Mouse (Mus musculus) CH12.LX (cell line): ENCODE data around the gene Myh11. TPM values are rescaled to one million over a fixed set of nuclear protein-coding genes. Genes with fewer than 3 reads are reported as not detected.

Experiments
- DNase-seq: peaks from one replicate; pipeline ENCODE4 v3.0.0-alpha.2; 2013; ENCODE audit errors: extremely low read depth
- H3K27ac ChIP-seq: 2 replicates; pipeline ENCODE4 v1.5.1; 2012; ENCODE audit warnings: low read depth, mild to moderate bottlenecking, control low read depth, moderate library complexity; ENCODE audit not compliant: insufficient read depth
- H3K27me3 ChIP-seq: replicated peaks from 2 replicates; pipeline ENCODE3; 2012; ENCODE audit warnings: inconsistent platforms
- H3K36me3 ChIP-seq, 2 experiments: replicated peaks in 1 of 2; 2 replicates each; pipeline versions ENCODE3 to v1.6.1; 2012; ENCODE audit warnings: inconsistent platforms in 1 of 2, low read length in 1 of 2, mild to moderate bottlenecking in 1 of 2, mixed read lengths in 1 of 2, moderate library complexity in 1 of 2; ENCODE audit not compliant: control insufficient read depth in 1 of 2, insufficient read depth in 1 of 2
- H3K4me1 ChIP-seq, 2 experiments: 2 replicates each; pipeline ENCODE4 v1.6.1; 2012; ENCODE audit warnings: inconsistent platforms in 1 of 2, moderate library complexity in 1 of 2; ENCODE audit not compliant: insufficient read depth in 2 of 2, control insufficient read depth in 1 of 2
- H3K4me2 ChIP-seq: 2 replicates; pipeline ENCODE4 v1.6.1; 2012; ENCODE audit warnings: low read depth, mild to moderate bottlenecking, control low read depth; ENCODE audit not compliant: poor library complexity, insufficient read depth, severe bottlenecking
- H3K4me3 ChIP-seq, 3 experiments: fragments of 150-350 bp in 1 of 3; sonication (generic) in 1 of 3; replicated peaks in 1 of 3; 2 replicates each; pipeline versions ENCODE3 to v1.5.1; 2011 to 2012; ENCODE audit warnings: low read depth in 2 of 3, low read length in 2 of 3, mild to moderate bottlenecking in 2 of 3, moderate library complexity in 2 of 3, control low read depth in 1 of 3, improper control_type of control experiment in 1 of 3, inconsistent platforms in 1 of 3, mixed read lengths in 1 of 3; ENCODE audit not compliant: poor library complexity in 1 of 3
- H3K79me2 ChIP-seq: replicated peaks from 2 replicates; pipeline ENCODE4 v1.6.1; 2012; ENCODE audit warnings: mild to moderate bottlenecking, moderate library complexity; ENCODE audit not compliant: control insufficient read depth, poor library complexity, insufficient read depth, severe bottlenecking; ENCODE audit errors: extremely low read depth
- H3K9ac ChIP-seq: 2 replicates; pipeline ENCODE4 v1.6.1; 2012; ENCODE audit warnings: low read depth, mild to moderate bottlenecking, control low read depth, moderate library complexity; ENCODE audit not compliant: insufficient read depth
- H3K9me3 ChIP-seq: replicated peaks from 2 replicates; pipeline ENCODE3; 2012; ENCODE audit warnings: low read length, inconsistent platforms, mixed read lengths
- BHLHE40 ChIP-seq: IDR thresholded peaks from 2 replicates; pipeline ENCODE4 v1.6.1; 2011; ENCODE audit warnings: mild to moderate bottlenecking, low read depth, low read length, improper control_type of control experiment
- CHD1 ChIP-seq: IDR thresholded peaks from 2 replicates; pipeline ENCODE4 v1.6.1; 2012; ENCODE audit warnings: low read depth, low read length, improper control_type of control experiment, inconsistent platforms
- CTCF ChIP-seq, 2 experiments: IDR thresholded peaks in 1 of 2; conservative IDR thresholded peaks in 1 of 2; 2 replicates each; pipeline ENCODE4 v1.5.1; 2011 to 2012; ENCODE audit warnings: low read depth in 2 of 2, low read length in 2 of 2, improper control_type of control experiment in 1 of 2, inconsistent platforms in 1 of 2, mild to moderate bottlenecking in 1 of 2, moderate library complexity in 1 of 2
- E2F4 ChIP-seq: IDR thresholded peaks from 2 replicates; pipeline ENCODE4 v1.6.1; 2011; ENCODE audit warnings: low read depth, low read length, improper control_type of control experiment; ENCODE audit not compliant: insufficient replicate concordance
- ELF1 ChIP-seq: IDR thresholded peaks from 2 replicates; pipeline ENCODE4 v1.6.1; 2014; ENCODE audit warnings: low read depth, mild to moderate bottlenecking, inconsistent platforms, low read length, improper control_type of control experiment
- ETS1 ChIP-seq: conservative IDR thresholded peaks from 2 replicates; pipeline ENCODE4 v1.6.1; 2012; ENCODE audit warnings: low read depth, mild to moderate bottlenecking, inconsistent platforms, low read length, improper control_type of control experiment, moderate library complexity
- IRF4 ChIP-seq: IDR thresholded peaks from 2 replicates; pipeline ENCODE4 v1.6.1; 2014; ENCODE audit warnings: low read depth, mild to moderate bottlenecking, inconsistent platforms, low read length, improper control_type of control experiment
- JUN ChIP-seq: IDR thresholded peaks from 2 replicates; pipeline ENCODE4 v1.6.1; 2011; ENCODE audit warnings: low read depth, mild to moderate bottlenecking, low read length, improper control_type of control experiment, moderate library complexity; ENCODE audit not compliant: insufficient read depth
- JUND ChIP-seq: conservative IDR thresholded peaks from 2 replicates; pipeline ENCODE4 v1.6.1; 2011; ENCODE audit warnings: low read depth, low read length, improper control_type of control experiment
- MAX ChIP-seq: IDR thresholded peaks from 2 replicates; pipeline ENCODE4 v1.6.1; 2011; ENCODE audit warnings: low read length, improper control_type of control experiment
- NELFE ChIP-seq: IDR thresholded peaks from 2 replicates; pipeline ENCODE4 v1.6.1; 2011; ENCODE audit warnings: low read depth, low read length, improper control_type of control experiment
- NRF1 ChIP-seq: IDR thresholded peaks from 2 replicates; pipeline ENCODE4 v1.6.1; 2014; ENCODE audit warnings: low read depth, mild to moderate bottlenecking, inconsistent platforms, low read length, improper control_type of control experiment, moderate library complexity
- POLR2A ChIP-seq: IDR thresholded peaks from 2 replicates; pipeline ENCODE4 v1.6.1; 2011; ENCODE audit warnings: low read depth, mild to moderate bottlenecking, improper control_type of control experiment, low read length
- POLR2AphosphoS2 ChIP-seq: IDR thresholded peaks from 2 replicates; pipeline ENCODE4 v1.6.1; 2011; ENCODE audit warnings: low read depth, low read length, improper control_type of control experiment
- RAD21 ChIP-seq: IDR thresholded peaks from 2 replicates; pipeline ENCODE4 v1.6.1; 2011; ENCODE audit warnings: low read depth, mild to moderate bottlenecking, low read length, improper control_type of control experiment, moderate library complexity
- RCOR1 ChIP-seq: conservative IDR thresholded peaks from 2 replicates; pipeline ENCODE4 v1.6.1; 2012; ENCODE audit warnings: low read depth, mild to moderate bottlenecking, inconsistent platforms, low read length, improper control_type of control experiment
- TBP ChIP-seq: conservative IDR thresholded peaks from 2 replicates; pipeline ENCODE4 v1.6.1; 2011; ENCODE audit warnings: low read depth, low read length, improper control_type of control experiment
- TCF12 ChIP-seq: IDR thresholded peaks from 2 replicates; pipeline ENCODE4 v1.6.1; 2014; ENCODE audit warnings: low read depth, mild to moderate bottlenecking, inconsistent platforms, low read length, improper control_type of control experiment
- USF1 ChIP-seq: IDR thresholded peaks from 2 replicates; pipeline ENCODE4 v1.6.1; 2014; ENCODE audit warnings: low read depth, mild to moderate bottlenecking, inconsistent platforms, low read length, improper control_type of control experiment
- USF2 ChIP-seq: conservative IDR thresholded peaks from 2 replicates; pipeline ENCODE4 v1.6.1; 2011; ENCODE audit warnings: low read depth, low read length, improper control_type of control experiment
- ZC3H11A ChIP-seq: IDR thresholded peaks from 2 replicates; pipeline ENCODE4 v1.6.1; 2012; ENCODE audit warnings: low read depth, mild to moderate bottlenecking, inconsistent platforms, low read length, improper control_type of control experiment
- ZKSCAN1 ChIP-seq: IDR thresholded peaks from 2 replicates; pipeline ENCODE4 v1.6.1; 2012; ENCODE audit warnings: low read depth, inconsistent platforms, low read length, improper control_type of control experiment, borderline replicate concordance
- ZMIZ1 ChIP-seq: IDR thresholded peaks from 2 replicates; pipeline ENCODE4 v1.6.1; 2012; ENCODE audit warnings: low read depth, mild to moderate bottlenecking, inconsistent platforms, low read length, improper control_type of control experiment
- dilution Hi-C: fragments of 300-500 bp; cut with MboI; formaldehyde crosslinking; loops from 2 replicates; pipeline ENCODE4 v1.14.3; 2020; ENCODE audit warnings: low sequenced_read_pairs; ENCODE audit not compliant: extremely low pct_unique_long_range_greater_than_20kb, extremely low pct_ligation_motif_present
- in situ Hi-C: fragments of 300-500 bp; cut with MboI; formaldehyde crosslinking; loops from 3 replicates; pipeline ENCODE4 v1.14.3; 2019; ENCODE audit warnings: low sequenced_read_pairs, low pct_ligation_motif_present, low pct_unique_long_range_greater_than_20kb, mixed read lengths
- polyA plus RNA-seq: library from polyadenylated mRNA; unstranded; fragments of >175 nt; gene quantifications from 2 replicates; pipeline ENCODE4 v1.2.1, GENCODE M21; 2012; ENCODE audit warnings: low read depth; ENCODE audit not compliant: insufficient read length
- total RNA-seq, 2 experiments: library from RNA; depleted of rRNA; stranded (reverse); fragments of 300-350 nt in 1 of 2; fragments of >200 nt in 1 of 2; gene quantifications; 2 replicates each; pipeline ENCODE4 v1.2.3; 2012 to 2014

The Myh11 gene
- total and polyA plus RNA-seq, 3 experiments = 0.04 to 0.06 (median 0.04) TPM

GRCm38 (mm10) chr16:14304791-14305190 lies 13.6 kb upstream of the Myh11 start:
- in situ Hi-C loops = no loop called here
- peaks cover 0 to 30% of the 10 kb centered on the region in 2 experiments; a peak in 2 of 4 replicates for H3K4me1 ChIP-seq

GRCm38 (mm10) chr16:14303676-14304075 lies 12.5 kb upstream of the Myh11 start:
- DNase-seq = peak; percentile 29
- Histone ChIP-seq H3K4me1 (peaks cover 0 to 29% of the 10 kb centered on the region in 2 experiments; a peak in 2 of 4 replicates), H3K79me2 (no peaks in the 10 kb centered on the region), H3K9ac (no peak overlapping the region), H3K4me2 (no peak overlapping the region), H3K27ac (no peak overlapping the region), H3K36me3 (peaks cover 46 to 90% of the 10 kb centered on the region in 2 experiments), H3K9me3 (no peaks in the 10 kb centered on the region), H3K4me3 (no peak overlapping the region), H3K27me3 (no peaks in the 10 kb centered on the region)
- dilution Hi-C loops = no loop called here
- TF ChIP-seq RCOR1 (no peak), CTCF (conservative IDR thresholded peaks at IDR 0.05 in 1 of 2, IDR thresholded peaks at IDR 0.05 in 1 of 2; ENCODE audit: low read depth in 2 of 2, low read length in 2 of 2) (no peak), BHLHE40 (no peak), USF1 (no peak), TBP (no peak), JUND (no peak), ZMIZ1 (no peak), ETS1 (no peak), ZC3H11A (no peak), CHD1 (no peak), USF2 (no peak), ZKSCAN1 (no peak), RAD21 (no peak), NRF1 (no peak), JUN (no peak), E2F4 (no peak)
- in situ Hi-C loops = no loop called here

More at GRCm38 (mm10) chr16:14304791-14305190, 13.6 kb upstream of the Myh11 start:
- Histone ChIP-seq H3K9me3 (no peaks in the 10 kb centered on the region), H3K4me2 (no peak overlapping the region), H3K9ac (no peak overlapping the region), H3K27me3 (no peaks in the 10 kb centered on the region), H3K36me3 (peaks cover 44 to 88% of the 10 kb centered on the region in 2 experiments), H3K27ac (no peak overlapping the region), H3K79me2 (no peaks in the 10 kb centered on the region), H3K4me3 (no peak overlapping the region)
- no peak for DNase-seq
- dilution Hi-C loops = no loop called here
- TF ChIP-seq TCF12 (no peak), IRF4 (no peak), POLR2A (no peak), NELFE (no peak), NRF1 (no peak), CTCF (conservative IDR thresholded peaks at IDR 0.05 in 1 of 2, IDR thresholded peaks at IDR 0.05 in 1 of 2; ENCODE audit: low read depth in 2 of 2, low read length in 2 of 2) (no peak), RAD21 (no peak), ELF1 (no peak), POLR2AphosphoS2 (no peak), MAX (no peak)
